Mouse (Mus musculus) forebrain, embryonic 10.5 days (tissue): Measurements from ENCODE around the gene Pop5. TPM values are rescaled to one million over a fixed set of nuclear protein-coding genes. Genes with fewer than 3 reads are reported as not detected.

Source experiments
- DNase-seq: peaks from one replicate; pipeline ENCODE4 v3.0.0-alpha.2; 2017; ENCODE audit warnings: low spot score; ENCODE audit errors: extremely low spot score
- H3K27ac ChIP-seq: fragments of 300-500 bp; sonication (generic); 2 replicates; pipeline ENCODE4 v1.5.1; 2016; ENCODE audit warnings: mild to moderate bottlenecking
- H3K27me3 ChIP-seq: fragments of 300-500 bp; sonication (generic); 2 replicates; pipeline ENCODE4 v1.6.1; 2016; ENCODE audit warnings: mild to moderate bottlenecking; ENCODE audit not compliant: poor library complexity, severe bottlenecking
- H3K36me3 ChIP-seq: fragments of 300-500 bp; sonication (generic); replicated peaks from 2 replicates; pipeline ENCODE4 v1.6.1; 2016; ENCODE audit warnings: mild to moderate bottlenecking, moderate library complexity
- H3K4me1 ChIP-seq: fragments of 300-500 bp; sonication (generic); 2 replicates; pipeline ENCODE4 v1.6.1; 2016
- H3K4me3 ChIP-seq: fragments of 300-500 bp; sonication (generic); 2 replicates; pipeline ENCODE4 v1.5.1; 2016; ENCODE audit warnings: mild to moderate bottlenecking, moderate library complexity
- H3K9me3 ChIP-seq: fragments of 300-500 bp; sonication (generic); 2 replicates; pipeline ENCODE4 v1.6.1; 2016; ENCODE audit warnings: mild to moderate bottlenecking, moderate library complexity
- WGBS: fragments of 180-500 bp; shearing (Covaris S2); methylation state at CpG from one replicate; pipeline ENCODE4 v1.1.7; 2016; 5-methylcytosine and 5-hydroxymethylcytosine counted together
- polyA plus RNA-seq: library from polyadenylated mRNA; unstranded; fragments of >200 nt; fragmentation: Nextera tagmentation; extraction: Ambion mirVana; gene quantifications from 2 replicates; pipeline ENCODE4 v1.2.1, GENCODE M21; 2016

Gene Pop5
- 116 and 119 TPM in 2 replicates for polyA plus RNA-seq

DNA sequence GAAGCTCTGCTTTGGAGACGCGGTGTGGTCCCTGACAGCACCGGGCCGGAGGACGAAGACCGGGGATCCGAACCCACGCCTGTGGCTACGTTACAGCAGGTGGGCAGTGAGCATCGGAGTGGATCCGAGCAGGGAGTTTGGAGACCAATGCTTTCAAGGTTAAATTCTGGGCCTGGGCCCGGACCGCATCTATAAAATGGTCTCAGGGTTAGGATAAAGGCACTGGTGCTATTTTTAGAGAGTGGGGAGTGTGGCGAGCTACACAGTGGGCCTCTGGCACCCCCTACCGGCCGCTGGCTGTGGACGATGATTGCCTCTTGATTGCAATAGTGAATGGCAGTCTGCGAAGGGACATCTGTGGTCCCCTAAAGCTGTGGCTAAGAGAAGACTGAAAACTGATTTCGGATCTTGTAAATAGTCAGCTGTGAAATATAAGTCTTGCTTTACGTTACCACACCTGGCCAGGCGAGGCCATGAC lies at the start of gene Pop5:
TSS of gene Pop5 (plus strand) at position 51 of the 478 bp plus-strand sequence.
- peaks cover 59% of the 10 kb centered on the region for H3K27me3 ChIP-seq
- WGBS = under 1% methylated on average over 21 of the region's 21 CpGs
- no peaks in the 10 kb centered on the region for H3K9me3 ChIP-seq
- H3K27ac ChIP-seq = peak within 1 kb of the TSS; percentile 72
- peaks cover 43% of the 10 kb centered on the region for H3K4me1 ChIP-seq
- H3K36me3 ChIP-seq = peaks cover 13% of the 10 kb centered on the region
- peak within 1 kb of the TSS; percentile 61 for H3K4me3 ChIP-seq
- DNase-seq = peak; percentile 91

DNA sequence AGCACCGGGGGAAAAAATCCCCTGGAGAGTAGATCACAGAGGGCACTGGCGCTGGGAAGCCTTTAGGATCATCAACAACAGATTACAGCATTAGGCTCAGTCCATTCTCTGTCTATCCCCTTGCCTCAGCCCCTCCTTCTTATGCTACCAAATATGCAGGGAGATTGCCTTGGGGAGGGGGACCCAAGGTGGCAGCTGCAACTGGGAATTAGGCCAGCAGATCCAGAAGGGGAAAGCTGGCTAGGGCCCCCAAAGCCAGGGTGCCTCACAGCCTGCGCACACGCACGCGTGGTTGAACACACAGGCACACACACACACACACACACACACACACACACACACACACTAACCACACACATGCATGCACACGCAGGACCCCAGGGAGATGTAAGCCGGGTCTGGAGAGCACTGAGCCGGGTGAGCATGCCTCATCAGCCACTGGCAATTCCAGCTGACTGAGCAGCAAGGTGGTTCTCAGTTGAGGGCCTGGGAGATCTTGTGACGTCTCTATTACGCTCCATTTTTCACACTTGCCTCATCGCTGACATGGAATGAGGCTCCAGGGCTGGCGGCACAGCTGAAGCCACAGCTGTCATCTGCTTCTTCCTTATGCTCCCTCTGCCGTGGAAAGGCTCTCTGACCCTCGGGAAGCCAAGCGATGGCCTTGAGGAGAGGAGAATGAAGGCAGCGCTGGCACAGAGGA lies 49.1 kb upstream of the Pop5 start:
- 50% methylated on average over 17 of the region's 17 CpGs for WGBS
- 0 out of 2 replicates have a peak, but pooled peaks cover 4% of the 10 kb centered on the region for H3K9me3 ChIP-seq
- H3K4me1 ChIP-seq = peaks cover 47% of the 10 kb centered on the region
- H3K27me3 ChIP-seq = peaks cover 71% of the 10 kb centered on the region
- H3K4me3 ChIP-seq = peak overlapping the region; percentile 18
- no peaks in the 10 kb centered on the region for H3K36me3 ChIP-seq
- no peak for DNase-seq
- H3K27ac ChIP-seq = peak overlapping the region; percentile 8; the same call in 1 of the 2 replicates

DNA sequence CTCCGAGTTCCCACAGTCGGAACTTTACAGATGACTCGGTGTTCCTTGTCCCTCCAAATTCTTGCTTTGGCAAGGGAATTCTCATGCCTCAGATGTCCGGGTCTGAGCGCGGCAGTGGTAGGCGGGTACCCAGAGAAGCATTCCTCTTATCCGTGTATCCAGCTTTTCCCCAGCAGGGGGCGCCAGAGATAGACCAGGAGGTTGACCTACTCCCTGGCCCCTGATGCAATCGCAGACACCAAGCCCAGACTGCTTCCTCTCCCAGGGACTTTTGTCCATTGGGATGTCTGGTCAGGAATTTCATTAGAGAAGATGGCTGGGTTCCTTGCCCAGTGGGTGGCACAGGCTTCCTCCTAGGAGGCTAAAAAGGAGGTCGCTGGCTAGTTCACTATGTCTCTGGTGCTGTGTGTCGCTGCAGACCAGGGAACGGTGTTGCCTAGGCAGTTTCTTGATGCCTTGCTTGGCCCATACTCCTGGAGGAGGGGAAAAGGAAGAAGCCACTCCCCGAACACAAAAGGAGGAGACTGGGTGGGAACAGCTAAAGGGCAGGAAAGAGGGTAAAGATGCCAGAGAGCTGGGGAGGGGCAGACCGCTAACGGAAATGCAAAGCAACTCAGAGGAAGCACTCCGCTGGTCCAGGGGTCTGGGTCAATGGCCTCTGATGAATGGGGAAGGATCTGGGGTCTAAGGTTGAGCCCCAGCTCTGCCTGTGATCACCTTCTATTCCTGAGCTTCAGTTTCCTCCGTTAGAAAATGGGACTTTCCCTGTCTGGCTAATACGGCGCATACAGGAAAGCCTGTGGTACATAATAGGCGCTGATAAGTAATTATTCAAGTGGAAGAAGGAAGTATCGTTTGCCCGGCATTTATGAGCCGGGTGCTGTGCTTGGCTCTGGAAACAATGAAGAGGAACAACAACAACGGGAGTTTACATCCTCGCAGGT lies 48.2 kb upstream of the Pop5 start:
- peak; percentile 96 for DNase-seq
- Histone ChIP-seq H3K4me1 (peaks cover 56% of the 10 kb centered on the region), H3K4me3 (peak overlapping the region; percentile 18), H3K36me3 (no peaks in the 10 kb centered on the region), H3K27ac (peak overlapping the region; percentile 65), H3K9me3 (0 out of 2 replicates have a peak, but pooled peaks cover 4% of the 10 kb centered on the region), H3K27me3 (peaks cover 73% of the 10 kb centered on the region)
- 18% methylated on average over 26 of the region's 26 CpGs for WGBS

DNA sequence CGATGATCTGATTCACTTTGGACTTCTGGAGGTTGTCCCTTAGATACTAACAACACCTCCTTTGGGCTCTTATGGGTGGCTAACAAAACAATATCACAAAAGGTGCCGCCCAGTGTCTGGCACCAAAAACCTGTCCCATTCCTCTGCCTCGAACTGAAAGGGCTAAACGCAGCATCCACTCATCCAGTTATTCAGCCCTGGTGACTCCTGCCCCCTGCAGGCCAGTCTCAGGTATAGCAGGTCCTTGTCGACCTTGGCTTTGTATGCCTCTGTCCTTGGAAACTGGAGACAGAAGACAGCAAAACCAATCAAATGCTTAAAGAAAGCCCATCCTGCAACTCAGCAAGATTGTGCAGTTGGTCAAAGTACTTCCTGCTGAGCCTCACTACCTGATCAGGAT lies 46.8 kb upstream of the Pop5 start:
- DNase-seq = peak; percentile 50
- no peak overlapping the region for H3K4me3 ChIP-seq
- peaks cover 65% of the 10 kb centered on the region for H3K4me1 ChIP-seq
- 53% methylated on average over 5 of the region's 5 CpGs for WGBS
- H3K36me3 ChIP-seq = no peaks in the 10 kb centered on the region
- peaks cover 87% of the 10 kb centered on the region for H3K27me3 ChIP-seq
- no peak overlapping the region for H3K27ac ChIP-seq
- 0 out of 2 replicates have a peak, but pooled peaks cover 4% of the 10 kb centered on the region for H3K9me3 ChIP-seq

DNA sequence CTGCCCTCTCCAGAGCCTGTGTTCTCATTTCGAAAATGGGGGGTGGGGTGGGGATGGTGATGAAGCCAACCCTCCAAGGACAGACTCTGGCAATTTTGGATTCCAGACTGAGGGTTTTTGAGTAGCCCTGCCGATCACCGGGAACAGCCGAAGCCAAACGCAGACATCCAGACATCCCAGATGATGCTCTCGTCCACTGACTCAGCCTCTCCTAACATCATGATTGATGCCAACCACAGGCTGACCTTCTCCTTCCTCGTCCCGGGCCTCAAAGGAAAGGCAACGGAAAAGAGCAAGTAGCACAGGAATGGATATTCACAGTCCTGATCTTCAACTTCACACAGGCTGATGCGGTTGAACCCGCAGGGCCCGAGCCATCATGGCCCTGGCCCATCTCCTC lies 45.6 kb upstream of the Pop5 start:
- Histone ChIP-seq H3K27me3 (peaks cover 96% of the 10 kb centered on the region), H3K9me3 (0 out of 2 replicates have a peak, but pooled peaks cover 4% of the 10 kb centered on the region), H3K4me3 (no peak overlapping the region), H3K36me3 (no peaks in the 10 kb centered on the region), H3K27ac (no peak overlapping the region), H3K4me1 (peaks cover 67% of the 10 kb centered on the region)
- no peak for DNase-seq
- 82% methylated on average over 12 of the region's 12 CpGs for WGBS

DNA sequence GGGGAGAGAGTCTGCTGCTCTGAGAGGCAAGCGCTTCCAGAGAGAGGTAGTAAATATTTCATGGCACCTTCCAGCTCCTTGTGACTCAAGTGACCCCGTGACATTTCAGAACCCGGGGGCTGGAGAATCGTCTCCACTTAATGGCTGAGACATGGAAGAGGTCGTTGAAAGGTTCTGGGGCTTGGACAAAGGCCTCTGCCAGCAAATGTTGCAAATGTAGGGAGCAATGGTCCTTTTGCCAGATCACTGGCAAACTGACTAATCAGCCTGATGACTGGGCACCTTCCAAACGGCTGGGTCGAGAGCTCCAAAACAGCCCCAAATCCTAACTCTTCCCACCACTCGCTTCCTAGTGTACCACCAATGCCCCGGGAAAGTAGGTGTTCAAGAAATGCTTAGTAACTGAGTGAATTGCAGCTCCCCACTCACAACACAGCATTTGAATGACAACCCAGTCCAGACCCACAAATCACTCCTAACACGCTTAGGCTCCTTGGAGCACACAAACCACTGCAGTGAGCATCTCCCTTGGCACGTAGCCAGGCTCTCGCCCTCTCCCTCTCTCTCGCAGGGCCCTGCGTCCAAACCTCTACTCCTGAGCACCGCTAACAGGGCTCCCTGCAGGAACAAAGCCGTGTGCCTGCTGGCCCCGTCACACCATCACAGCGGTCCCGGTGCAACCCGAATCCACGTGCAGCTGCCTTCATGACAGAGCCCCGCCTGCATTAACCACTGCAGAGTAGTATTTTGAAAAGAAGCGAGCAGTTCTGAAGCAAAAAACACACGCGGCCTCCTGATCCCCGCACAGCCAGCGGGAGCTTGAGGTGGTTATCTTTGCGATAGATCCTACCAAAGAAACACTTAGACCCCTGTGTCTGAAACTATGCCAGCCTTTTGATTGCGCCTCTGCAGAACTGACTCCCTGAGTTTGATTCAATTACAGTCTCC lies 43.5 kb upstream of the Pop5 start:
- WGBS = 12% methylated on average over 29 of the region's 29 CpGs
- Histone ChIP-seq H3K4me3 (peak overlapping the region; percentile 73), H3K27me3 (peaks cover 97% of the 10 kb centered on the region), H3K36me3 (no peaks in the 10 kb centered on the region), H3K4me1 (peaks cover 48% of the 10 kb centered on the region), H3K27ac (no peak overlapping the region), H3K9me3 (0 out of 2 replicates have a peak, but pooled peaks cover 4% of the 10 kb centered on the region)
- peak; percentile 40 for DNase-seq

DNA sequence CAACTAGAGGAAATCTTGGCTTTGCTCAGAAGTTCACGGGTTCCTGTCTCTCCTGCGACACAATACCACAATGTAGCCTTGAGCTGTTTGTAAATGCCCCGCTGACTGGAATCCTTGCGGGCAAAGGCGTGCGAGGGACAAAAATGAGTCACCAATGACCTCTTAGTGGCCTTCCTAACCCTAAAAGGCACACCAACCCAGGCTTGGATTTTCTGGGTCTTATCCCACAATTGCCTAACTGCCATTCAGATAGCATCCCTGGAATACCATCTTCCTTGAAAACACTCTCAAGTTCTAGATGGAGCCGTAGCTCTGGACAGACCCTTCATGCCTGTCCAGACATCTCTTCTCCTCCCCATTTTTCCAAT lies 42.8 kb upstream of the Pop5 start:
- WGBS = 15% methylated on average over 7 of the region's 7 CpGs
- Histone ChIP-seq H3K9me3 (0 out of 2 replicates have a peak, but pooled peaks cover 4% of the 10 kb centered on the region), H3K36me3 (no peaks in the 10 kb centered on the region), H3K4me1 (peaks cover 41% of the 10 kb centered on the region), H3K4me3 (peak overlapping the region; percentile 73), H3K27ac (no peak overlapping the region), H3K27me3 (peaks cover 93% of the 10 kb centered on the region)
- no peak for DNase-seq

DNA sequence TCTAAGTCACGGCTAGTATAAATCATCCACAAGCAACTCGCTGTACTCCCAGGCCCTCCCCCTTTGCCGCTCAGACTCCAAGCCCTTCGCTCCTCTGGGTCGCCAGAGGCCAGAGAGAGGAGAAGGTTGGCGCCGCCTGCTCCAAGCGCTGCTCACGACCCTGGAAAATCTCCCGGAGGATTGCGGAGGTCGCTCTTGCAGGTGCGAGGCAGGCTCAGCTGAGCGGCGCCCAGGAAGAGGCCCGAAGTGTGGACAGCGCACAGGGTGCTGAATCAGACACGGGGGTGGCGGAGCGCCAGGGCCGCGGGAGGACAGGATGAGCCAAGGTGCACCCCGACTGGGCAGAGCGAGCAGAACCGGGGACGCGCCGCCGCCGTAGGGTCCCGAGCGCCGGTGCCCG lies 42.4 kb upstream of the Pop5 start:
- under 1% methylated on average over 33 of the region's 34 CpGs for WGBS

DNA sequence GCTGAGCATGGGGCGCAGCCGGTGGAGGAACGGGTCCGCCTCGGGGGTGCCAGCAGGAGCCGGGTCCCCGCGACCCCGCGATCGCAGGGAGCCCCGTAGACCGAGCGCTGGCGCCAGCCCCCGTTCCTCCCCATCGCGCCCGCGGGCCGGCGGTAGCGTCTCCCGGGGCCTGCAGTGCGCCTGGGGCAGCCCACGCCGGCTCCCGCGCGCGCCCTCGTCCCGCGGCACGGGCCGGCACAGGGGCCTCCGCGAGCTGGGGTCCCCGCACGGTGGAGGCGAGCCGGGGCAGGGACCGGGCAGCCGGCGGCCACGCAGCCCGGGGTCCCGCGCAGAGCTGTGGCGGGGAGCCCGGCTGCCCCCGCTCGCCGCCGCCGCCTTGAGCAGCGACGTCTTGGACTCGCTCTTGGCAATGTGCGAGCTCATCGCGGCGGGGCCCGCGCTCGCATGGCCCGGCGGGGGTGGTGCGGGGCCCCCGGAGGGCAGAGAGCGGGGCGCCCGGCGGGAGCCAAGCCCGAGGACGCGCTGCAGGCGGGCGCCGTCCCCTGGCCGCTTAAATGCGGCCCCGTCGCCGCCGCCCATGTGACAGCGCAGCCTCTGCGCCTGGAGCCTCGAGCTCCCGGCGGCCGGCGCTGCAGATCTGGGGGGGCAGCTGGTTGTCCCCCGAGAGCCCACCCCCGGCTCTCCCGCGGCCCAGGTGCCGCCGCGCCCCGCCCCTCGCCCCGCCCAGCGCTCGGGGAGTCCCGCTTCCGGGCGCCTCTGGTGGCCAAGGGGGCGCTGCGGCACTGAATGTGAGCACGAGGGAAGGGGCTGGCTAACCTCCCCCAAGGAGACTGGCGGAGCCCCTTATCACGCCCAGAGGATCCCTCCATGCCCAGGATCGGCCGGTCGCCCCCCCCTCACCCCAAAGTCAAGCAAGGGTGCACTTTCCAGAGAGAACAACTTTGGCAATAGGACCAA lies 41.7 kb upstream of the Pop5 start, which contains the start of gene Cabp1:
TSS of gene Cabp1 (minus strand) at position 713 of the 957 bp plus-strand sequence.
- Histone ChIP-seq H3K36me3 (no peaks in the 10 kb centered on the region), H3K27ac (peak within 1 kb of the TSS; percentile 71), H3K4me1 (peaks cover 39% of the 10 kb centered on the region), H3K27me3 (peaks cover 83% of the 10 kb centered on the region), H3K9me3 (no peaks in the 10 kb centered on the region), H3K4me3 (peak within 1 kb of the TSS; percentile 73)
- under 1% methylated on average over 116 of the region's 116 CpGs for WGBS
- DNase-seq = peak; percentile 68

More for the DNA sequence above, 42.4 kb upstream of the Pop5 start:
- H3K9me3 ChIP-seq = 0 out of 2 replicates have a peak, but pooled peaks cover 3% of the 10 kb centered on the region
- H3K27ac ChIP-seq = peak overlapping the region; percentile 71
- H3K4me1 ChIP-seq = peaks cover 39% of the 10 kb centered on the region
- peak overlapping the region; percentile 73 for H3K4me3 ChIP-seq
- H3K36me3 ChIP-seq = no peaks in the 10 kb centered on the region
- peaks cover 89% of the 10 kb centered on the region for H3K27me3 ChIP-seq
- DNase-seq = peak; percentile 48

DNA sequence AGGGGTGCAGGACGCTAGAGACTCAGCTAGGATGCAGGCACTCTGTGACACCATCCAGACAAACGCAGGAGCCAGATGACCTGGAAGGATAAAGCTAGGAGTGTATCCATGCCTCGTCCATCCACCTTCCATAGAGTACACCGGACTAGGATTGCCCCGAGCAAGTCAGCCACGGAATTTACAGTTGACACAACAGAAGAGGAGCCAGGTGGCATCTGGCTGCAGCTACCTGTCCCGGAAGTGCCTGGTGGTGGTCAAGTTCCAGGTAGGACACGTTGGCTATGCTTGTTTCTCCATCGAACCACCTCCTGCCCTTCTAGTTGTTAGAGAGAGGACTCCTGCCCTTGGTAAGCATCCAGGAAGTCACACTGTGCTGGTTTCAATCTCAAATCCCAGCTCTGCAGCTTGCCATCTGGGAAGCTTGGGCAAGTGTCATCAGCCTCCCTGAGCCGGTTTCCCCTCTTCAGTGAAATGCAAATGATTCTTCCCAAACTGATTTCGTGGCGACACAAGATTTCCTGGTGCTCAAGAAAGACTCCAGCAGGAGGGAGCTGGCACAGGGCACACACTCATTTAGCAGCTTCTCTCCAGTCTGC lies 40.9 kb upstream of the Pop5 start:
- 5% methylated on average over 12 of the region's 12 CpGs for WGBS
- peak overlapping the region; percentile 73 for H3K4me3 ChIP-seq

More for the DNA sequence above, 40.9 kb upstream of the Pop5 start:
- peak overlapping the region; percentile 71 for H3K27ac ChIP-seq
- peaks cover 39% of the 10 kb centered on the region for H3K4me1 ChIP-seq
- no peaks in the 10 kb centered on the region for H3K9me3 ChIP-seq
- H3K36me3 ChIP-seq = no peaks in the 10 kb centered on the region
- H3K27me3 ChIP-seq = peaks cover 75% of the 10 kb centered on the region
- no peak for DNase-seq
